In genomic region chr19:10224637-10225453, GRCm38 (mm10) we compare ENCODE assay signal across 9 mouse cellular contexts. TPM values are rescaled to one million over a fixed set of nuclear protein-coding genes. Genes with fewer than 3 reads are reported as not detected.
DNase-seq lines count a peak whose midpoint lies in the region; ATAC-seq and TF ChIP-seq lines count a peak whose summit lies in the region.
"Had no signal": no experiment of that assay in that cellular context is flagged by ENCODE, and none has a peak within 500 bp of the region (broad histone marks: within the 10 kb centered on the region; RNA-seq: fewer than 3 reads in every experiment).

No protein-coding gene starts in this region.

- H3K9ac ChIP-seq in lung, embryonic 14.5 days, result peak overlapping the region; percentile 48
- no peak overlapping the region for H3K9ac ChIP-seq in embryonic facial prominence, embryonic 14.5 days (ENCODE audit: low read depth, low read length)
- H3K9ac ChIP-seq: embryonic facial prominence, embryonic 15.5 days had no signal

- peak overlapping the region; percentile 57 for H3K4me2 ChIP-seq in lung, embryonic 14.5 days
- peak overlapping the region; percentile 15; the same call in 1 of the 2 replicates for H3K4me2 ChIP-seq in embryonic facial prominence, embryonic 14.5 days (ENCODE audit: low read depth, low read length)
- H3K4me2 ChIP-seq: embryonic facial prominence, embryonic 15.5 days had no signal

- DNase-seq in lung, embryonic 14.5 days, result peak; percentile 63
- DNase-seq in lung, postnatal 25 days (ENCODE audit: low spot score), result no peak
- DNase-seq in embryonic facial prominence, embryonic 14.5 days (ENCODE audit: low spot score), result no peak
- DNase-seq in limb, embryonic 10.5 days (ENCODE audit: low spot score), result peak; percentile 50
- peak; percentile 60 for DNase-seq in retina, postnatal 1 day
- DNase-seq in frontal cortex, postnatal 10 days (ENCODE audit: low spot score in 2 of 2), result no peak
- no peak for DNase-seq in gastrocnemius, postnatal 10 days
- DNase-seq in right cerebral cortex, postnatal 36 days (ENCODE audit: low spot score in 2 of 2), result no peak

- peak; percentile 33; the same call in 1 of the 2 replicates for TF ChIP-seq CTCF in lung, embryonic 14.5 days (IDR thresholded peaks at IDR 0.05; ENCODE audit: low read depth)

- ATAC-seq in lung, embryonic 14.5 days (ENCODE audit: insufficient read depth), result peak; percentile 53
- no peak for ATAC-seq in embryonic facial prominence, embryonic 14.5 days (ENCODE audit: low read depth)

- H3K27me3 ChIP-seq in lung, embryonic 14.5 days (ENCODE audit: insufficient read depth, low read length), result no peaks in the 10 kb centered on the region
- H3K27me3 ChIP-seq in embryonic facial prominence, embryonic 14.5 days (replicated peaks; ENCODE audit: control insufficient read depth, insufficient read depth, low read length), result no peaks in the 10 kb centered on the region
- no peaks in the 10 kb centered on the region for H3K27me3 ChIP-seq in limb, embryonic 10.5 days (ENCODE audit: low read depth, poor library complexity, severe bottlenecking)
- H3K27me3 ChIP-seq: embryonic facial prominence, embryonic 15.5 days had no signal

- H3K9me3 ChIP-seq in lung, embryonic 14.5 days (ENCODE audit: low read depth, low read length), result no peaks in the 10 kb centered on the region
- H3K9me3 ChIP-seq in embryonic facial prominence, embryonic 14.5 days (ENCODE audit: control insufficient read depth, low read length), result no peaks in the 10 kb centered on the region
- H3K9me3 ChIP-seq in limb, embryonic 10.5 days (replicated peaks), result no peaks in the 10 kb centered on the region
- H3K9me3 ChIP-seq: embryonic facial prominence, embryonic 15.5 days had no signal

- H3K4me1 ChIP-seq in lung, embryonic 14.5 days (ENCODE audit: insufficient read depth), result peaks cover 12% of the 10 kb centered on the region
- H3K4me1 ChIP-seq in embryonic facial prominence, embryonic 14.5 days (ENCODE audit: control insufficient read depth, insufficient read depth, low read length), result 0 out of 2 replicates have a peak, but pooled peaks cover 7% of the 10 kb centered on the region
- peaks cover 41% of the 10 kb centered on the region for H3K4me1 ChIP-seq in limb, embryonic 10.5 days

- WGBS in lung, embryonic 14.5 days, result 10% methylated on average over 26 of the region's 26 CpGs
- WGBS in embryonic facial prominence, embryonic 14.5 days, result 28% methylated on average over 21 of the region's 26 CpGs
- WGBS in limb, embryonic 10.5 days, result 25% methylated on average over 26 of the region's 26 CpGs

- H3K27ac ChIP-seq in lung, embryonic 14.5 days (ENCODE audit: low read depth), result peak overlapping the region; percentile 77
- no peak overlapping the region for H3K27ac ChIP-seq in embryonic facial prominence, embryonic 14.5 days (replicated peaks; ENCODE audit: low read depth, low read length)
- H3K27ac ChIP-seq in limb, embryonic 10.5 days, result peak overlapping the region; percentile 73
- H3K27ac ChIP-seq: embryonic facial prominence, embryonic 15.5 days had no signal

- peak overlapping the region; percentile 18 for H3K4me3 ChIP-seq in lung, embryonic 14.5 days (ENCODE audit: low read depth, low read length)
- no peak overlapping the region for H3K4me3 ChIP-seq in embryonic facial prominence, embryonic 14.5 days (ENCODE audit: low read depth, low read length)
- peak overlapping the region; percentile 1; the same call in 1 of the 2 replicates for H3K4me3 ChIP-seq in limb, embryonic 10.5 days
- H3K4me3 ChIP-seq: embryonic facial prominence, embryonic 15.5 days had no signal

- peaks cover 17% of the 10 kb centered on the region; the same call in 1 of the 2 replicates for H3K36me3 ChIP-seq in lung, embryonic 14.5 days (ENCODE audit: insufficient read depth)
- H3K36me3 ChIP-seq in embryonic facial prominence, embryonic 14.5 days (ENCODE audit: control insufficient read depth, insufficient read depth, low read length), result no peaks in the 10 kb centered on the region
- peaks cover 23% of the 10 kb centered on the region for H3K36me3 ChIP-seq in limb, embryonic 10.5 days
- H3K36me3 ChIP-seq: embryonic facial prominence, embryonic 15.5 days had no signal

RNA-seq across cellular contexts. Expression of gene Myrf, which starts 15.7 kb away (rescaled TPM):
- 14.1 TPM in 2 replicates for polyA plus RNA-seq in lung, embryonic 14.5 days (2014; fragmentation: Nextera tagmentation; extraction: Ambion mirVana)
- 0.87 and 0.96 TPM in 2 replicates for polyA plus RNA-seq in embryonic facial prominence, embryonic 14.5 days (2014; fragmentation: Nextera tagmentation; extraction: Ambion mirVana)
- 6.8 and 8.4 TPM in 2 replicates for polyA plus RNA-seq in limb, embryonic 10.5 days (2016; fragmentation: Nextera tagmentation; extraction: Ambion mirVana)
- under 1 TPM; 0.09 to 0.14 TPM for total RNA-seq in gastrocnemius, postnatal 10 days (2021)

RNA-seq across cellular contexts. Expression of gene Fen1, which starts 20.9 kb away (rescaled TPM):
- polyA plus RNA-seq in lung, embryonic 14.5 days (2014; fragmentation: Nextera tagmentation; extraction: Ambion mirVana), result 113 and 114 TPM in 2 replicates
- polyA plus RNA-seq in embryonic facial prominence, embryonic 14.5 days (2014; fragmentation: Nextera tagmentation; extraction: Ambion mirVana), result 52.7 and 63.0 TPM in 2 replicates
- polyA plus RNA-seq in limb, embryonic 10.5 days (2016; fragmentation: Nextera tagmentation; extraction: Ambion mirVana), result 188 and 204 TPM in 2 replicates
- total RNA-seq in gastrocnemius, postnatal 10 days (2021), result 1 to 10 TPM; 8.4 to 9.1 TPM

RNA-seq across cellular contexts. Expression of gene Tmem258, which starts 21.0 kb away (rescaled TPM):
- 449 and 486 TPM in 2 replicates for polyA plus RNA-seq in lung, embryonic 14.5 days (2014; fragmentation: Nextera tagmentation; extraction: Ambion mirVana)
- polyA plus RNA-seq in embryonic facial prominence, embryonic 14.5 days (2014; fragmentation: Nextera tagmentation; extraction: Ambion mirVana), result 482 and 563 TPM in 2 replicates
- 420 and 432 TPM in 2 replicates for polyA plus RNA-seq in limb, embryonic 10.5 days (2016; fragmentation: Nextera tagmentation; extraction: Ambion mirVana)
- total RNA-seq in gastrocnemius, postnatal 10 days (2021), result 100 to 1,000 TPM; 118 to 127 TPM

RNA-seq across cellular contexts. Expression of gene Fads1, which starts 42.2 kb away (rescaled TPM):
- 112 and 117 TPM in 2 replicates for polyA plus RNA-seq in lung, embryonic 14.5 days (2014; fragmentation: Nextera tagmentation; extraction: Ambion mirVana)
- 73.6 and 79.5 TPM in 2 replicates for polyA plus RNA-seq in embryonic facial prominence, embryonic 14.5 days (2014; fragmentation: Nextera tagmentation; extraction: Ambion mirVana)
- polyA plus RNA-seq in limb, embryonic 10.5 days (2016; fragmentation: Nextera tagmentation; extraction: Ambion mirVana), result 142 and 155 TPM in 2 replicates
- 10 to 100 TPM; 27.9 to 28.5 TPM for total RNA-seq in gastrocnemius, postnatal 10 days (2021)

Comparison
In these comparisons a context has a peak if more than half of its experiments do, and no peak if none do; other contexts are left out.
1. DNase-seq: peak in lung, embryonic 14.5 days (single experiment), limb, embryonic 10.5 days (single experiment) and retina, postnatal 1 day (single experiment); none in lung, postnatal 25 days (single experiment), embryonic facial prominence, embryonic 14.5 days (single experiment), frontal cortex, postnatal 10 days (0 of 2), gastrocnemius, postnatal 10 days (single experiment) and right cerebral cortex, postnatal 36 days (0 of 2).